Mouse (Mus musculus): ENCODE data around the gene Abcb8. TPM values are rescaled to one million over a fixed set of nuclear protein-coding genes. Genes with fewer than 3 reads are reported as not detected.

Abcb8 gene
- polyA plus RNA-seq (2014; fragmentation: Nextera tagmentation; extraction: Ambion mirVana) = 52.7 and 56.1 TPM in 2 replicates

GRCm38 (mm10) chr5:24393392-24393997 is at the start of gene Abcb8:
Gene Abcb8 (plus strand): TSS chr5:24393663.
- Histone ChIP-seq H3K4me1 (ENCODE audit: control insufficient read depth in 2 of 2, insufficient read depth in 2 of 2, low read length in 2 of 2) (peaks cover 12 to 25% of the 10 kb centered on the region in 2 experiments), H3K27ac (replicated peaks in 1 of 2; ENCODE audit: control insufficient read depth in 1 of 2, insufficient read depth in 1 of 2, low read depth in 2 of 2, low read length in 2 of 2) (peak within 1 kb of the TSS; percentile 81 to 93), H3K27me3 (ENCODE audit: control insufficient read depth, insufficient read depth, low read length) (no peaks in the 10 kb centered on the region), H3K4me3 (ENCODE audit: control insufficient read depth in 1 of 2, insufficient read depth in 1 of 2, low read depth in 1 of 2, low read length in 2 of 2) (peak within 1 kb of the TSS; percentile 52 to 86), H3K9me3 (ENCODE audit: control insufficient read depth, low read length) (no peaks in the 10 kb centered on the region), H3K36me3 (ENCODE audit: control insufficient read depth, insufficient read depth, low read length) (0 out of 2 replicates have a peak, but pooled peaks cover 5% of the 10 kb centered on the region), H3K9ac (ENCODE audit: low read length) (peak within 1 kb of the TSS; percentile 71), H3K4me2 (ENCODE audit: low read length) (peak within 1 kb of the TSS; percentile 68)
- no peak for ATAC-seq (ENCODE audit: insufficient number of reproducible peaks, insufficient read depth, low FRiP score, low read depth)
- whole genome bisulfite sequencing = 24% methylated on average over 7 of the region's 7 CpGs

DNA sequence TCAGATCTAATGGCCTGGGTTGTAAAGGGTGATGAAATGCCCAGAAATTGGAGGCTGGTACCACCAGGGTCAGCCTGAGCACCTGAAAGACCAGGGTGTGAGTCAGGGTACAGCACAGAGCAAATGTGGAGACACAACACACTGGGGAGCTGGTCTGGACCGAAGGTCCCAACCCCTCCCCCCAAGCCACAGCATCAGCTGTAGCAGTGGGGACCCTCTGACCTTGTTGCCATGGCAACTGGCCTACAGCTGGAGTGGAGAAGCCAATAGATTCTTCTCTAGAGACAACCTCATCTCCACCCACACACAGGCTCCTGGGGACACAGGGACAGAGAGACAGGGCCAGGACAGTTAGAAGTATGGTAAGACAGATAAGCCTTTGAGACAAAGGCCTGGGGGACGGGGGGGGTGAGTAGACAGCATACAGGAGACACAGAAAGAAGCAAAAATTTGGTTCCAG is 49.5 kb upstream of the Abcb8 start:
- ATAC-seq (ENCODE audit: insufficient number of reproducible peaks, insufficient read depth, low FRiP score, low read depth) = no peak
- Histone ChIP-seq H3K4me1 (ENCODE audit: control insufficient read depth in 2 of 2, insufficient read depth in 2 of 2, low read length in 2 of 2) (peaks cover 48 to 89% of the 10 kb centered on the region in 2 experiments), H3K27me3 (ENCODE audit: control insufficient read depth, insufficient read depth, low read length) (no peaks in the 10 kb centered on the region), H3K4me3 (ENCODE audit: control insufficient read depth in 1 of 2, insufficient read depth in 1 of 2, low read depth in 1 of 2, low read length in 2 of 2) (no peak overlapping the region), H3K9ac (ENCODE audit: low read length) (peak overlapping the region; percentile 31), H3K27ac (replicated peaks in 1 of 2; ENCODE audit: control insufficient read depth in 1 of 2, insufficient read depth in 1 of 2, low read depth in 2 of 2, low read length in 2 of 2) (peak overlapping the region; percentile 74 to 85), H3K36me3 (ENCODE audit: control insufficient read depth, insufficient read depth, low read length) (peaks cover 74% of the 10 kb centered on the region), H3K9me3 (ENCODE audit: control insufficient read depth, low read length) (no peaks in the 10 kb centered on the region), H3K4me2 (ENCODE audit: low read length) (peak overlapping the region; percentile 40)
- 19% methylated on average over 2 of the region's 2 CpGs for WGBS

- H3K4me2 ChIP-seq (ENCODE audit: low read length) = peak overlapping the region; percentile 40
- H3K9me3 ChIP-seq (ENCODE audit: control insufficient read depth, low read length) = no peaks in the 10 kb centered on the region
- no peak overlapping the region for H3K4me3 ChIP-seq (ENCODE audit: control insufficient read depth in 1 of 2, insufficient read depth in 1 of 2, low read depth in 1 of 2, low read length in 2 of 2)
- ATAC-seq (ENCODE audit: insufficient number of reproducible peaks, insufficient read depth, low FRiP score, low read depth) = peak; percentile 50
- peak overlapping the region; percentile 31 for H3K9ac ChIP-seq (ENCODE audit: low read length)
- H3K36me3 ChIP-seq (ENCODE audit: control insufficient read depth, insufficient read depth, low read length) = peaks cover 68% of the 10 kb centered on the region
- 15% methylated on average over 11 of the region's 12 CpGs for WGBS
- H3K4me1 ChIP-seq (ENCODE audit: control insufficient read depth in 2 of 2, insufficient read depth in 2 of 2, low read length in 2 of 2) = peaks cover 53 to 89% of the 10 kb centered on the region in 2 experiments
- peak overlapping the region; percentile 74 to 85 for H3K27ac ChIP-seq (replicated peaks in 1 of 2; ENCODE audit: control insufficient read depth in 1 of 2, insufficient read depth in 1 of 2, low read depth in 2 of 2, low read length in 2 of 2)
- H3K27me3 ChIP-seq (ENCODE audit: control insufficient read depth, insufficient read depth, low read length) = no peaks in the 10 kb centered on the region
Measured at GRCm38 (mm10) chr5:24344477-24345051, 48.9 kb upstream of the Abcb8 start.

GRCm38 (mm10) chr5:24346313-24346712 is 47.1 kb upstream of the Abcb8 start:
- Histone ChIP-seq H3K9me3 (ENCODE audit: control insufficient read depth, low read length) (no peaks in the 10 kb centered on the region), H3K36me3 (ENCODE audit: control insufficient read depth, insufficient read depth, low read length) (peaks cover 51% of the 10 kb centered on the region), H3K4me1 (ENCODE audit: control insufficient read depth in 2 of 2, insufficient read depth in 2 of 2, low read length in 2 of 2) (peaks cover 54 to 77% of the 10 kb centered on the region in 2 experiments), H3K9ac (ENCODE audit: low read length) (no peak overlapping the region), H3K4me2 (ENCODE audit: low read length) (no peak overlapping the region), H3K27me3 (ENCODE audit: control insufficient read depth, insufficient read depth, low read length) (no peaks in the 10 kb centered on the region), H3K4me3 (ENCODE audit: control insufficient read depth in 1 of 2, insufficient read depth in 1 of 2, low read depth in 1 of 2, low read length in 2 of 2) (no peak overlapping the region), H3K27ac (replicated peaks in 1 of 2; ENCODE audit: control insufficient read depth in 1 of 2, insufficient read depth in 1 of 2, low read depth in 2 of 2, low read length in 2 of 2) (no peak overlapping the region)
- 63% methylated on average over 7 of the region's 7 CpGs for WGBS
- ATAC-seq (ENCODE audit: insufficient number of reproducible peaks, insufficient read depth, low FRiP score, low read depth) = no peak

- Histone ChIP-seq H3K27me3 (ENCODE audit: control insufficient read depth, insufficient read depth, low read length) (no peaks in the 10 kb centered on the region), H3K4me2 (ENCODE audit: low read length) (peak overlapping the region; percentile 94), H3K4me3 (ENCODE audit: control insufficient read depth in 1 of 2, insufficient read depth in 1 of 2, low read depth in 1 of 2, low read length in 2 of 2) (no peak overlapping the region), H3K4me1 (ENCODE audit: control insufficient read depth in 2 of 2, insufficient read depth in 2 of 2, low read length in 2 of 2) (peaks cover 50 to 66% of the 10 kb centered on the region in 2 experiments), H3K27ac (replicated peaks in 1 of 2; ENCODE audit: control insufficient read depth in 1 of 2, insufficient read depth in 1 of 2, low read depth in 2 of 2, low read length in 2 of 2) (no peak overlapping the region), H3K9ac (ENCODE audit: low read length) (no peak overlapping the region), H3K9me3 (ENCODE audit: control insufficient read depth, low read length) (no peaks in the 10 kb centered on the region), H3K36me3 (ENCODE audit: control insufficient read depth, insufficient read depth, low read length) (peaks cover 48% of the 10 kb centered on the region)
- 47% methylated on average over 7 of the region's 7 CpGs for WGBS
- ATAC-seq (ENCODE audit: insufficient number of reproducible peaks, insufficient read depth, low FRiP score, low read depth) = no peak
Measured at GRCm38 (mm10) chr5:24347186-24347875, 46.1 kb upstream of the Abcb8 start.

GRCm38 (mm10) chr5:24348128-24348527 is 45.3 kb upstream of the Abcb8 start:
- peak overlapping the region; percentile 99 for H3K9ac ChIP-seq (ENCODE audit: low read length)
- H3K9me3 ChIP-seq (ENCODE audit: control insufficient read depth, low read length) = no peaks in the 10 kb centered on the region
- H3K36me3 ChIP-seq (ENCODE audit: control insufficient read depth, insufficient read depth, low read length) = peaks cover 45% of the 10 kb centered on the region
- H3K27ac ChIP-seq (replicated peaks in 1 of 2; ENCODE audit: control insufficient read depth in 1 of 2, insufficient read depth in 1 of 2, low read depth in 2 of 2, low read length in 2 of 2) = peak overlapping the region; percentile 91 to 99
- H3K27me3 ChIP-seq (ENCODE audit: control insufficient read depth, insufficient read depth, low read length) = no peaks in the 10 kb centered on the region
- H3K4me1 ChIP-seq (ENCODE audit: control insufficient read depth in 2 of 2, insufficient read depth in 2 of 2, low read length in 2 of 2) = peaks cover 47 to 64% of the 10 kb centered on the region in 2 experiments
- H3K4me3 ChIP-seq (ENCODE audit: control insufficient read depth in 1 of 2, insufficient read depth in 1 of 2, low read depth in 1 of 2, low read length in 2 of 2) = peak overlapping the region; percentile 79 to 86
- WGBS = under 1% methylated on average over 41 of the region's 41 CpGs
- H3K4me2 ChIP-seq (ENCODE audit: low read length) = peak overlapping the region; percentile 94
- ATAC-seq (ENCODE audit: insufficient number of reproducible peaks, insufficient read depth, low FRiP score, low read depth) = no peak

GRCm38 (mm10) chr5:24348546-24348945 is 44.9 kb upstream of the Abcb8 start:
- H3K27me3 ChIP-seq (ENCODE audit: control insufficient read depth, insufficient read depth, low read length) = no peaks in the 10 kb centered on the region
- peaks cover 41% of the 10 kb centered on the region for H3K36me3 ChIP-seq (ENCODE audit: control insufficient read depth, insufficient read depth, low read length)
- 0 out of 2 replicates have a peak, but pooled peaks have one; percentile 4 for ATAC-seq (ENCODE audit: insufficient number of reproducible peaks, insufficient read depth, low FRiP score, low read depth)
- H3K4me2 ChIP-seq (ENCODE audit: low read length) = peak overlapping the region; percentile 94
- no peaks in the 10 kb centered on the region for H3K9me3 ChIP-seq (ENCODE audit: control insufficient read depth, low read length)
- peak overlapping the region; percentile 99 for H3K9ac ChIP-seq (ENCODE audit: low read length)
- peak overlapping the region; percentile 79 to 86 for H3K4me3 ChIP-seq (ENCODE audit: control insufficient read depth in 1 of 2, insufficient read depth in 1 of 2, low read depth in 1 of 2, low read length in 2 of 2)
- peaks cover 46 to 64% of the 10 kb centered on the region in 2 experiments for H3K4me1 ChIP-seq (ENCODE audit: control insufficient read depth in 2 of 2, insufficient read depth in 2 of 2, low read length in 2 of 2)
- H3K27ac ChIP-seq (replicated peaks in 1 of 2; ENCODE audit: control insufficient read depth in 1 of 2, insufficient read depth in 1 of 2, low read depth in 2 of 2, low read length in 2 of 2) = peak overlapping the region; percentile 91 to 99
- 1% methylated on average over 30 of the region's 30 CpGs for WGBS

Measured in heart, embryonic 14.5 days (tissue).